Mouse (Mus musculus) liver, postnatal 0 days (tissue): ENCODE results near the gene Ccdc3.

Experiments used
- CTCF ChIP-seq: sonication (generic); IDR thresholded peaks from 2 replicates; pipeline ENCODE4 v1.5.1; 2016; ENCODE audit warnings: antibody characterized with exemption, low read depth
- EP300 ChIP-seq: IDR thresholded peaks from 2 replicates; pipeline ENCODE4 v1.6.1; 2016; ENCODE audit warnings: antibody characterized with exemption, low read depth, mild to moderate bottlenecking

DNA sequence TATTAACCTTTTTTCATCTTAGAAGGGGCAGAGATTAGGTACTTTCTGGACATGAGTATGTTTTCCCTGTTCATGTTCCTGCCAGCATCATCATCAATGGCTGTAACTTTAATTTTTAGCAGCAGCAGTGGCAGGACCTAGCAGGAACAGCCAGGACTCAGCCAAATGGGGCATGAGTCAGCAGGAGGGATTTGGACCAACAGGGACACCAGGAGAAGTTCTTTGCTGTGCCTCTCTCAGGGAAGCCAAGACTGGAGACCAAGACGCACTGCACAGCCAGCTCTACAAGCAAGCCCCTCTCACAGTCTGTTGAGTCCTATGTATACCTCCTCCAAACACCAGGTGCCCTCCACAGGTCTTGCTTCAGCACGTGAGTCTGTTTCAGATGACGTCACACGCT, 5.5 kb upstream of the Ccdc3 start:
- TF ChIP-seq CTCF: no peak
- TF ChIP-seq EP300: no peak
